Mouse (Mus musculus): ENCODE results near the gene Kif21b.

The Kif21b gene

GRCm38 (mm10) chr1:136156951-136157350 is 25.8 kb downstream of the Kif21b start:
- no peak for DNase-seq (ENCODE audit: low spot score in 2 of 2)

GRCm38 (mm10) chr1:136159830-136160229 is 28.6 kb downstream of the Kif21b start:
- DNase-seq (ENCODE audit: low spot score in 2 of 2), result no peak

GRCm38 (mm10) chr1:136160297-136160696 is 29.1 kb downstream of the Kif21b start:
- no peak for DNase-seq (ENCODE audit: low spot score in 2 of 2)

- no peak for DNase-seq (ENCODE audit: low spot score in 2 of 2)
These were observed 29.7 kb downstream of the Kif21b start for GRCm38 (mm10) chr1:136160930-136161329.

GRCm38 (mm10) chr1:136161333-136161921 is 30.2 kb downstream of the Kif21b start:
- DNase-seq (ENCODE audit: low spot score in 2 of 2), result no peak

GRCm38 (mm10) chr1:136165436-136165835 is 34.2 kb downstream of the Kif21b start:
- no peak for DNase-seq (ENCODE audit: low spot score in 2 of 2)

GRCm38 (mm10) chr1:136167657-136168056 is 36.5 kb downstream of the Kif21b start:
- peak in 1 of 2 experiments; percentile 58 for DNase-seq (ENCODE audit: low spot score in 2 of 2)

GRCm38 (mm10) chr1:136170109-136170508 is 38.9 kb downstream of the Kif21b start:
- DNase-seq (ENCODE audit: low spot score in 2 of 2), result peak in 1 of 2 experiments; percentile 81

GRCm38 (mm10) chr1:136172696-136173095 is 41.5 kb downstream of the Kif21b start:
- no peak for DNase-seq (ENCODE audit: low spot score in 2 of 2)

GRCm38 (mm10) chr1:136174101-136174606 is 43.0 kb downstream of the Kif21b start:
- DNase-seq (ENCODE audit: low spot score in 2 of 2), result no peak

- peak in 1 of 2 experiments; percentile 70 for DNase-seq (ENCODE audit: low spot score in 2 of 2)
These were observed 44.0 kb downstream of the Kif21b start for GRCm38 (mm10) chr1:136175183-136175582.

GRCm38 (mm10) chr1:136177085-136177484 is 45.9 kb downstream of the Kif21b start:
- no peak for DNase-seq (ENCODE audit: low spot score in 2 of 2)

- DNase-seq (ENCODE audit: low spot score in 2 of 2), result no peak
These were observed 47.6 kb downstream of the Kif21b start for GRCm38 (mm10) chr1:136178741-136179140.

GRCm38 (mm10) chr1:136179511-136180001 is 48.4 kb downstream of the Kif21b start:
- no peak for DNase-seq (ENCODE audit: low spot score in 2 of 2)

- no peak for DNase-seq (ENCODE audit: low spot score in 2 of 2)
These were observed 58.8 kb downstream of the Kif21b start for GRCm38 (mm10) chr1:136190033-136190432.

GRCm38 (mm10) chr1:136212803-136213202 is 81.6 kb downstream of the Kif21b start, which contains the start of gene Mroh3:
TSS of gene Mroh3 (minus strand) at chr1:136212828.
- DNase-seq (ENCODE audit: low spot score in 2 of 2), result peak in 1 of 2 experiments; percentile 17

- DNase-seq (ENCODE audit: low spot score in 2 of 2), result no peak
These were observed 83.1 kb downstream of the Kif21b start for GRCm38 (mm10) chr1:136214304-136214703.

- DNase-seq (ENCODE audit: low spot score in 2 of 2), result no peak
These were observed 89.1 kb downstream of the Kif21b start for GRCm38 (mm10) chr1:136220037-136220871.

- no peak for DNase-seq (ENCODE audit: low spot score in 2 of 2)
These were observed 91.2 kb downstream of the Kif21b start for GRCm38 (mm10) chr1:136222386-136222785.

GRCm38 (mm10) chr1:136223758-136224342 is 92.7 kb downstream of the Kif21b start:
- DNase-seq (ENCODE audit: low spot score in 2 of 2), result no peak

- no peak for DNase-seq (ENCODE audit: low spot score in 2 of 2)
These were observed 94.7 kb downstream of the Kif21b start for GRCm38 (mm10) chr1:136225846-136226245.

- no peak for DNase-seq (ENCODE audit: low spot score in 2 of 2)
These were observed 95.4 kb downstream of the Kif21b start for GRCm38 (mm10) chr1:136226626-136227025.
